Mouse (Mus musculus): Measurements from ENCODE around the gene Ccdc88a.

The Ccdc88a gene

DNA sequence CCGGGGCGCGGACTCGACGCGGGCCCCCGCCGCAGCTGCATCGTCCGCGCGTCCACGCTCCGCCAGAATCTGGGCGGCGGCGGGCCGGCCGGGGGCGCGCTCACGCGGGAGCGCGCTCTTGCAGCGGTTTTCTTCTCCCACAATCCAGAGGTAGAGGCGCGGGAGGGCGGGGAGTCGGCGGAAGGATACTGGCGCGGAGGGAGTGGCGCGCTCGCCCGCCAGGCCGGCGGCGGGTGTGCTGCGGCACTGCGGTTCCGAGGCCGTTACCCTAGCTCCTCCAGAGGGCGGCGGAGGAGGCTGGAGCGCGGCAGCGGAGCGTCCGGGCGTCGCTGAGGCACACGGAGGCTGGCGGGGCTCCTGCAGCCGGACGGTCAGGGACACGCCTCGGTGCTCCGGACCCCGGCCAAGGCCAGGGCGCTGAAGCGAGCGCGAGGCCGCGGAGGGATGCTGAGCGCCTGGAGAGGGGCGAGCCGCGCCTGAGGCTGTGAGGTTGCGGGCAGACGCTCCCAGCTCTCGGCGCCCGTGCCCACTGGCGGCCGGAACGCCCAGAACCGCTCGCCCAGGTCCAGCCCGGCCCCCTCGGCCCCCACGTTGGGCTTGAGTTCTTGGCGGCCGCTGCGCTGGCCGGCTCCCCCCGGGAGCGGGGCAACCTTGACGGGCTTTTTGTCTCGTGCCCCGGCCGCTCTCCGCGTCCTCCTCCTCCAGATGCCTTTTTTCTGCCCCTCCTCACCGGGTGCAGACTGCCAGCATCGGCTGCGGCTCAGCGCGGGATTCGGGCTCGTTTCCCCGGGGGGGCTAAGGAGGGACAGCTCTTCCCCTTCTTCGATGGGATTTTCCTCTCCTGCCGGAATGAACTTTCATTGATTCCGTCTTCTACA is at the start of gene Ccdc88a:
Ccdc88a (plus strand) TSS at position 263 of the 878 bp plus-strand sequence.
- peak; percentile 95 to 97 for DNase-seq (ENCODE audit: low spot score in 2 of 2)

DNA sequence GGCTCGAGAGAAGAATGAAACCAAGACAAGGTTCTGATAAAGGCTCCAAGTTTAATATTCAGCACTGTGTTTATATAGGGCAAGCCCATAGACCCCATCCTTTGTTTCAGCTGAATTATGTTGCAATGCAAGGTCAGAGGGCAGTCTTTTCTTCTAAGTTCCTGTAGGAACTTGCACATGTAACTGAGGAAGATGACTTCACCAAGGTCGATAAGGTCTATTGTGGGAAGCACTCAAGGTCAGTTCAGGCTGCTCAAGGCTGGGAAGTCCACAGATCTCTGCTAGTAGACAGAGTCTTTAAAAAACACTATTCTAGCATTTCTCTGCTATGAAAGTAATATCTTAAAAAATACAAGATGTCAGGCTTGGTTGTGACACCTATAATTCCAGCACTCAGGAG is 38.0 kb upstream of the Ccdc88a start:
- DNase-seq (ENCODE audit: low spot score in 2 of 2), result no peak

DNA sequence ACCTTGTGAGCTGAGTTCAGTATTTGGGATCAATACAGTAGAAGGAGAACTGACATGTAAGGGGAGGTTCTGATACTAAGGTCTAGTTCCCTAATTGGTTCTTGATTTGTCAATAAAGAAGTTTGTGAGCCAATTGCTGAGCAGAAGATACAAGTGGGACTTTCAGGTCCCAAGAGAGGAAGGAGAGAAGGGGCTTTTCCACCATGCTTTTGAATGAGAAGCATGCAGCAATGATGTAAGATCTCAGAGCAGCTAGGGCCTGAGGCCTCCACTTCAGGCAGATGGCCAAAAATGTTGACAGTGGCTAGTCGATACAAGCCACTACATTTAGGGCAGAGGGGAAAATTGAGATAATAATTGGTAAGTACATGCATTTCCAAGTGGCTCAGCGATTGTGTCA is 32.2 kb upstream of the Ccdc88a start:
- no peak for DNase-seq (ENCODE audit: low spot score in 2 of 2)

GRCm38 (mm10) chr11:29344891-29345657 is 28.4 kb upstream of the Ccdc88a start:
- no peak for DNase-seq (ENCODE audit: low spot score in 2 of 2)

- DNase-seq (ENCODE audit: low spot score in 2 of 2), result no peak
Observed at GRCm38 (mm10) chr11:29345673-29346286, 27.7 kb upstream of the Ccdc88a start.

DNA sequence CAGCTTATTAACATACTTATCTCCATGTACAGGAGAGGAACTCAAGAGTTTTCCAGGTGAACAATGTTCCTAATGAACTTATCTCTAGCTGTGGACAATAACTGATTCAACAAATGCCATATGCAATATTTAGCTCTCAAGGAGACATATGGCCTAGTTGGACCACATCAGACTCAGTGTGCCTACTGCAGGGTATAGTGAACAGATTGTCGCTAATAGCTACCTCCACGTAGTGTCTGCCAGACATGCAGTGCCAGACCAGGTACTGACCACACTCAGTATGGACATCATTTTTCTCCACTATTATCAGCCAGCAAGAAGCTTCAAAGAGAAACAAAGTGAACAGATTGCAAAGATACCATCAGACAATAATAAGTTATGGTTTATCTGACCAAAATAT is 22.6 kb upstream of the Ccdc88a start:
- no peak for DNase-seq (ENCODE audit: low spot score in 2 of 2)

DNA sequence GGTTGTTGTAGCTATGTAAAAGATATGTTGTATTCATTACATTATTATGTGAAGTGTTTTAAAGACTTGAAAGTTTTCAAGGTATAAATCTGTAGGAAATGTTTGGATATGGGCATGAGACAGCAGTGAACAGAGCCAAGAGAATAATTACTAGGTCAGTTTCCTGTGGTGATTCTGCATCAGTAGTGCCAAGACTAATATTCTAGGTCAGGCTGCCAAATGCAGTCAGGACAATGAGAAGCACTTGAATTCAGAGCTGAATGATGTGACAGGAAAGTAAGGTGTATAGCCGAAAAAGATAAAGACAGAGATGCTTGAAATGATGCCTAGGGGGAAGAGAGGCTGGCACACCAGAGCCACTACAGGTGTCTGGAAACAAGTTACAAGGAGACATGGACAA is 21.2 kb upstream of the Ccdc88a start:
- DNase-seq (ENCODE audit: low spot score in 2 of 2), result no peak

DNA sequence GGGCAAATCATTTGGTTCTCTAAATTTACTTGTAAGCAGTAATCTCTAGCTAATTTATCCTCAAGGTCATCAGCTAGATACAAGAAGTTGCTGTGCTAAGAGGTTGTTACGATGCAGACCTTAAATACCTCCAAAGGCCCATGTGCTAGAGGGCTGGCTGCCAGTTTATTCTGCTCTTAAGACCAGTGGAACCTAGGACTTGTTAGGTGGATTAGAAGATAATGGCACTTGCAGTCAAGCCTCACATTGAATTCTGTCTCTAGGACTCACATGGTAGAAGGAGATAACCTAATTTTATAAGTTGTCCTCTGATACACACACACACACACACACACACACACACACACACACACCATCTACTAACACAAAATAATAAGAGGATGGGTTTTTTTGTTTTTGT is 5.3 kb upstream of the Ccdc88a start:
- no peak for DNase-seq (ENCODE audit: low spot score in 2 of 2)

DNA sequence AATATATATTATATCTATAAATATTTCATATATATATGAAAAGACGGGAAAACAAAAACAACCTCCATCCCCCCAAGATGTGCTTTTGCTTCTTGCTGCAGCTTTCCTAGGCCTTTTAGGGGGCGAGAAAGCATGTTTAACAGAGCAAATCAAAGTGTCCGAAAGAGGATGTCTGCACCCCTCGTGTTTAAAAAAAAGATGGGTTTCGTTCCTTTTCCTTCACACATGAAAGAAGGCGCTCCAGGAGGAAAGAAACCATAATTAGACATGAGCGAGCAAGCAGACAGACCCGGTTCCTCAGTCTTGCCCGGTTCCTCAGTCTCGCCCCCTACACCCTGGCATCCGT is 435 bp upstream of the Ccdc88a start:
- DNase-seq (ENCODE audit: low spot score in 2 of 2), result no peak

- no peak for DNase-seq (ENCODE audit: low spot score in 2 of 2)
Observed at GRCm38 (mm10) chr11:29374274-29374656, 807 bp downstream of the Ccdc88a start.

- DNase-seq (ENCODE audit: low spot score in 2 of 2), result no peak
Observed at GRCm38 (mm10) chr11:29376635-29377034, 3.2 kb downstream of the Ccdc88a start.

- no peak for DNase-seq (ENCODE audit: low spot score in 2 of 2)
Observed at GRCm38 (mm10) chr11:29378751-29379150, 5.3 kb downstream of the Ccdc88a start.

- DNase-seq (ENCODE audit: low spot score in 2 of 2), result no peak
Observed at GRCm38 (mm10) chr11:29383493-29383892, 10.0 kb downstream of the Ccdc88a start.

- DNase-seq (ENCODE audit: low spot score in 2 of 2), result no peak
Observed at GRCm38 (mm10) chr11:29384001-29384400, 10.5 kb downstream of the Ccdc88a start.

- no peak for DNase-seq (ENCODE audit: low spot score in 2 of 2)
Observed at GRCm38 (mm10) chr11:29384617-29385016, 11.2 kb downstream of the Ccdc88a start.

DNA sequence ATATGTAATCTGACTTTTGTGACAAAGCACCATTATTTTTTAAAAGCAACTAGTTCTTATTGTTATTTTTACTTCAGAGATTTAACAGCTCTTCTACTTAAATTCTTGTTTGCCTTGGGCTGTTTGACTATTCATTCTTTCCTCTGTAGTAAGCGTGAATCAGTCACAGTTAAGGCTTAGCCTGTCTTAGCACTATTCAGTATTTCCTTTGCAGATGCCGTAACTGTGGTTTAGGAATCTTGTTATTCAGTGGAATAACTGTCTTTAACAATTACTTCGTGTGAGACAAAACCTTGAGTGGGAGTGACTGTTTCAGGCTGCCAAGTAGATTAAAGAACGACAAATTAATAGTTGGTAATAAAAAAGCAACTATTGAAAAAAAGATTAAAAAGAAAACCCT is 16.5 kb downstream of the Ccdc88a start:
- no peak for DNase-seq (ENCODE audit: low spot score in 2 of 2)

GRCm38 (mm10) chr11:29395135-29395746 is 21.8 kb downstream of the Ccdc88a start:
- no peak for DNase-seq (ENCODE audit: low spot score in 2 of 2)

DNA sequence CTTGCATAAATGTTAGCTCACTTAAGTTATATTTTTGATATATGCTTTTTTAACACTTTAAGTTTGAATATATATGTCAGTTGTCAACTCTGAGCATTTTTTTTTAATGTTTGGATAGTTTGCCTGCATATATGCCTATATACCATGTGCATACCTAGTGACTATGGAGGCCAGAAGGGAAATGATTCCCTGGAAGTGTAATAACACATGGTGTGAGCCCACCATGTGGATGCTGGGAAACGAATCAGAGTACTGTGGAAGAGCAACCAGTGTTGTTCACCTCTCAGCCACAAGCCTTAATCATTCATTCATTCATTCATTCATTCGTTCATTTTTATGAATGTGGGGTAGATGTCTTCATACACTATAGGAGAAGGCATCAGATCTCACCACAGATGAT is 26.9 kb downstream of the Ccdc88a start:
- DNase-seq (ENCODE audit: low spot score in 2 of 2), result no peak

GRCm38 (mm10) chr11:29406292-29406691 is 32.8 kb downstream of the Ccdc88a start:
- no peak for DNase-seq (ENCODE audit: low spot score in 2 of 2)

GRCm38 (mm10) chr11:29423496-29423895 is 50.0 kb downstream of the Ccdc88a start:
- DNase-seq (ENCODE audit: low spot score in 2 of 2), result no peak

DNA sequence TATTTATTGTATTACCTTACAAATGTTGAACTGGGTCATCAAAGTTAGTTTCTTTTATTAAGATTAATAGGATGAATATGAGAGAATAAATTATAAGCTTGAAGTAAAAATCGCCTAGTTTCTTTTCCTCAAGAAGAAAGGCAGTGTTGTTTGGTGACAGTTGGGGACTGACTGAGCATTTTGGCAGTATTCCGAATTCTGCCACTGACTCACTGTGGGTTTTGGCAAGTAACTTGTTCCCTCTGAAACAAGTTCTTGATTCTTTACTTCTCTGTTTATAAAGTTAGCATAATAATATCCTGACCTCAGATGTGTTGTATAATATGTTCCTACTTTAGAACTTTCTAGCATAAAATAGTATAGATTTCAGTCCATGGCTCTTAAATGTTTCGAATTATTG is 55.3 kb downstream of the Ccdc88a start:
- DNase-seq (ENCODE audit: low spot score in 2 of 2), result no peak

DNA sequence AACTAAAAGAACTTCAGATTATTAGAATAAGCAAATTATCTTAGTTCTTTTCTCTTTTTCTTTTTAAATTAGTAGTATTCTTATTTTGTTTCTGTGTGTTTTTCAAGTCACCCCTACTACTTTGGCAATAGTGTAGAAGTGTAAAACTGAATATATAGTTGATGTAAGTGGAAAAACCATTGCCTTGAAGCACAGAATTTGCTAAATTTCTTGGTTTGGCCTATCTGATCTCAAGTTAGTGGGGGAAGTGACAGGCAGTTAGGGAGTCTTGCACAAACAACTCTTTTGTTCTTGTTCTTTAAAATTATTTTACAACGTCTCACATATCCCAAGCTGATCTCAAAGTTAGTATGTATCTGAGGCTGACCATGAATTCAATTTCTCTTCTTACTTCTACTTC is 57.6 kb downstream of the Ccdc88a start:
- DNase-seq (ENCODE audit: low spot score in 2 of 2), result no peak
